Mouse (Mus musculus) testis, adult 2 months (tissue): ENCODE results near the gene Gm10717.
"Not testable (repeated sequence)": the region's sequence is repeated elsewhere in the genome, so short reads cannot be mapped to it uniquely, and the experiment has no call there.

ENCODE experiments used
- CTCF ChIP-seq: fragments of 200-500 bp; IDR thresholded peaks from 2 replicates; pipeline ENCODE4 v1.5.1; 2012; ENCODE audit warnings: low read depth, mild to moderate bottlenecking, inconsistent platforms, low read length, moderate library complexity; ENCODE audit not compliant: control insufficient read depth, insufficient read depth, insufficient replicate concordance
- POLR2A ChIP-seq: fragments of 200-500 bp; IDR thresholded peaks from 2 replicates; pipeline ENCODE4 v1.6.1; 2012; ENCODE audit warnings: low read depth, mild to moderate bottlenecking, inconsistent platforms, low read length, moderate library complexity; ENCODE audit not compliant: control insufficient read depth

DNA sequence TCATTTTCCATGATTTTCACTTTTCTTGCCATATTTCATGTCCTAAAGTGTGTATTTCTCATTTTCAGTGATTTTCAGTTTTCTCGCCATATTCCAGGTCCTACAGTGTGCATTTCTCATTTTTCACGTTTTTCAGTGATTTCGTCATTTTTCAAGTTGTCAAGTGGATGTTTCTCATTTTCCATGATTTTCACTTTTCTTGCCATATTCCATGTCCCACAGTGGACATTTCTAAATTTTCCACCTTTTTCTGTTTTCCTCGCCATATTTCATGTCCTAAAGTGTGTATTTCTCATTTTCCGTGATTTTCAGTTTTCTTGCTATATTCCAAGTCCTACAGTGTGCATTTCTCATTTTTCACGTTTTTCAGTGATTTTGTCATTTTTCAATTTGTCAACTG is 9.3 kb upstream of the Gm10717 start:
- TF ChIP-seq POLR2A, CTCF: not testable (repeated sequence)
